Mouse (Mus musculus) forebrain, embryonic 11.5 days (tissue): ENCODE measurements around the gene Irak3. TPM values are rescaled to one million over a fixed set of nuclear protein-coding genes. Genes with fewer than 3 reads are reported as not detected.

ENCODE experiments used
- ATAC-seq: fragments of 200-750 bp; cut with Nextera tagmentation; replicated peaks from 2 replicates; pipeline ENCODE4 v1.8.0; 2017; ENCODE audit warnings: moderate TSS enrichment; ENCODE audit not compliant: low FRiP score
- DNase-seq: peaks from one replicate; pipeline ENCODE4 v3.0.0-alpha.2; 2017; ENCODE audit warnings: low spot score
- H3K27ac ChIP-seq: fragments of 300-500 bp; sonication (generic); 2 replicates; pipeline ENCODE4 v1.5.1; 2014; ENCODE audit warnings: low read depth, low read length
- H3K27me3 ChIP-seq: fragments of 300-500 bp; sonication (generic); 2 replicates; pipeline ENCODE4 v1.6.1; 2014; ENCODE audit warnings: mild to moderate bottlenecking, low read length, mixed read lengths; ENCODE audit not compliant: control insufficient read depth, insufficient read depth
- H3K36me3 ChIP-seq: fragments of 300-500 bp; sonication (generic); 2 replicates; pipeline ENCODE4 v1.6.1; 2014; ENCODE audit warnings: mild to moderate bottlenecking, low read length, moderate library complexity, mixed read lengths; ENCODE audit not compliant: control insufficient read depth, insufficient read depth
- H3K4me1 ChIP-seq: fragments of 300-500 bp; sonication (generic); replicated peaks from 2 replicates; pipeline ENCODE4 v1.6.1; 2014; ENCODE audit warnings: low read length, mixed read lengths; ENCODE audit not compliant: control insufficient read depth, insufficient read depth
- H3K4me2 ChIP-seq: fragments of 300-500 bp; sonication (generic); 2 replicates; pipeline ENCODE4 v1.6.1; 2014; ENCODE audit warnings: low read depth, mild to moderate bottlenecking, low read length, moderate library complexity, mixed read lengths; ENCODE audit not compliant: severe bottlenecking
- H3K4me3 ChIP-seq: fragments of 300-500 bp; sonication (generic); 2 replicates; pipeline ENCODE4 v1.5.1; 2014; ENCODE audit warnings: low read depth, low read length
- H3K9ac ChIP-seq: fragments of 300-500 bp; sonication (generic); 2 replicates; pipeline ENCODE4 v1.6.1; 2014; ENCODE audit warnings: low read length
- H3K9me3 ChIP-seq: fragments of 300-500 bp; sonication (generic); 2 replicates; pipeline ENCODE4 v1.6.1; 2016; ENCODE audit warnings: low read length, mixed read lengths; ENCODE audit not compliant: control insufficient read depth
- WGBS: fragments of 180-500 bp; shearing (Covaris S2); extraction: QIAGEN DNeasy Blood & Tissue Kit; methylation state at CpG from one replicate; pipeline ENCODE4 v1.1.7; 2014; 5-methylcytosine and 5-hydroxymethylcytosine counted together
- polyA plus RNA-seq: library from polyadenylated mRNA; unstranded; fragments of >200 nt; fragmentation: Nextera tagmentation; extraction: Ambion mirVana; gene quantifications from 2 replicates; pipeline ENCODE4 v1.2.1, GENCODE M21; 2014

Gene Irak3
- polyA plus RNA-seq, 1 experiment from 2014 or later: 0.49 TPM

DNA sequence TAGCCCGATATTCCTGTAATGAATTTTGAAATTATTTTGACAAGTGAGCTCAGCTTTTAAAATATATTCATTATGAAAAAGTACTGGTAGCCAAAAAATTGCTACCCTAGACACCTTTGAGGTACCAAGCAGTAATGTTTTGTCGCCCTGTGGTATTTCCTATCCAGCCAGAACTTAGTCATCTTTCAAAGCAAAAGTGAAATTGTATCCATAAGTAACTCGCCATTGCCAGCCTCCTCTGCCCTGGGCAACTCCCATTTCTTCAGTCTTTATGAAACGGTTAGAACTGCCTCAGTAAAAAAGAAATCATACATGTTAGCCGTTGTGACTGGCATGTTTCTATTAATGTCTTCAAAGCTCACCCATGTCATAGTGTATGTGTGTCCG, 7.6 kb upstream of the Irak3 start:
- WGBS: 79% methylated on average over 6 of the region's 6 CpGs
- ATAC-seq (no peak), DNase-seq (no peak)
- Histone ChIP-seq H3K36me3 (no peaks in the 10 kb centered on the region), H3K27ac (no peak overlapping the region), H3K9me3 (no peaks in the 10 kb centered on the region; the same call in 1 of the 2 replicates), H3K4me1 (no peaks in the 10 kb centered on the region), H3K27me3 (no peaks in the 10 kb centered on the region), H3K4me3 (peak overlapping the region; percentile 86), H3K4me2 (peak overlapping the region; percentile 76), H3K9ac (no peak overlapping the region)

DNA sequence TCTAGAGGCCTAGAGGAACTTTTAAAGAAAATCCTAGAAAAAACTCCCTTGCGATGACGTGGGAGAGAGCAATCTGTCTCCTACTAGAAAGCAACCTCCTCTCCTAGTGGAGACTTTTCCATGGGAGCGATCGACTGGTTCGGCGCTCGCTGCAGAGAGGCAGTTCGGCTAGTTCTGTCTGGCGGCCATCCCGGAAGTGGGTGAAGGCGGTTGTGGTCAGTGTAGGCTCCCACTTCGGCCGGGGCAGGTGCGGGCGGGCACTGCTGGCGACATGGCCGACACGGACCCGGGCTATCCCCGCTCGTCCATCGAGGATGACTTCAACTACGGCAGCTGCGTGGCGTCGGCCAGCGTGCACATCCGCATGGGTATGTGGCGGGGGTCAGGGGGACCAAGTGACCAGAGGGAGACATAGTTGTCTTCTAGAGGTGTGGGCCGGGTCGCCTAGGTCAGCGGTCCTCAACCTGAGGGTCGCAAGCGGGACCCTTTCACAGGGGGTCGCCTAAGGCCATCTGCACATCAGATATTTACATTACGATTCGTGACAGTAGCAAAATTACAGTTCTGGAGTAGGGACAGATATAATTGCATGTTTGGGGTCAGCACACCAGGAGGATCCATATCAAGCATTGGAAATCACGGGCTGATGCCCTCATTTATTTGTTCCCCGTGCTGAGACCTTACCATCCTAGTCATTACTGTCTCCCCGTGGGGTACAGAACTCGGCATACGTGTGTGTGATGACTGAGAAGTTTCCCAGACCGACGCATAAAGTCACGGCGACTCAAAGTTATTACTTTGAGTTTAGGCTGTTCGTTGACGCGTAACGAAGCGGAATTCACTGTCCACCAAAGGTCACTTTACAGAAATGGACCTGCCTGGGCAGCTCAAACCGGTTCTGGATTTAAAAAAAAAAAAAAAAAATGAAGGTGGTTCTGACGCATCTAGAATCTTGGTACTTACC, 6.9 kb upstream of the Irak3 start:
- WGBS: 6% methylated on average over 53 of the region's 53 CpGs
- Histone ChIP-seq H3K4me3 (peak overlapping the region; percentile 86), H3K9me3 (no peaks in the 10 kb centered on the region; the same call in 1 of the 2 replicates), H3K4me2 (peak overlapping the region; percentile 76), H3K36me3 (no peaks in the 10 kb centered on the region), H3K4me1 (no peaks in the 10 kb centered on the region), H3K9ac (peak overlapping the region; percentile 76), H3K27me3 (no peaks in the 10 kb centered on the region), H3K27ac (no peak overlapping the region)
- ATAC-seq (peak; percentile 91), DNase-seq (peak; percentile 93)

DNA sequence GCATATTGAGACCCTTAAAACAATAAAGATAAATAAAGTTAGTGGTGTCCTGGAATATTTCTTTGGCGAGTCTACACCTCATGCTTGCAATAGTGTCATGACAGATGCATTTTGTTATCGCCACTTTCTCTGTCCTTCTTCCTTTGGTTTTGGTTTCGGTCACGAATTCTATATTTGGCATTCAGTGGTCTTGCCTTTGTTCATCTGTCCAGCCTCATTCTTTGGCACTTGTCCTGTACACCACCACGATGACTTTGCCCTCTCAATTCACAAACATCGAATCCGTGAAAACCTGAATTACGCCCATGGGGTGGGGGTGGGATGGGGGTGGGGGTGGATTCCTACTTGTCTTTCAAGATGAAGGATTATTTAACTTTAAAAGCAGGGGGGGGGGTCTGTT, 6.1 kb upstream of the Irak3 start:
- WGBS: 90% methylated on average over 8 of the region's 8 CpGs
- H3K4me1 ChIP-seq: no peaks in the 10 kb centered on the region
- H3K27me3 ChIP-seq: no peaks in the 10 kb centered on the region
- peak; percentile 47; the same call in 1 of the 2 replicates for ATAC-seq
- H3K9ac ChIP-seq: no peak overlapping the region
- H3K9me3 ChIP-seq: no peaks in the 10 kb centered on the region; the same call in 1 of the 2 replicates
- no peak overlapping the region for H3K4me3 ChIP-seq
- no peak overlapping the region for H3K27ac ChIP-seq
- no peak for DNase-seq
- H3K4me2 ChIP-seq: no peak overlapping the region
- H3K36me3 ChIP-seq: no peaks in the 10 kb centered on the region

DNA sequence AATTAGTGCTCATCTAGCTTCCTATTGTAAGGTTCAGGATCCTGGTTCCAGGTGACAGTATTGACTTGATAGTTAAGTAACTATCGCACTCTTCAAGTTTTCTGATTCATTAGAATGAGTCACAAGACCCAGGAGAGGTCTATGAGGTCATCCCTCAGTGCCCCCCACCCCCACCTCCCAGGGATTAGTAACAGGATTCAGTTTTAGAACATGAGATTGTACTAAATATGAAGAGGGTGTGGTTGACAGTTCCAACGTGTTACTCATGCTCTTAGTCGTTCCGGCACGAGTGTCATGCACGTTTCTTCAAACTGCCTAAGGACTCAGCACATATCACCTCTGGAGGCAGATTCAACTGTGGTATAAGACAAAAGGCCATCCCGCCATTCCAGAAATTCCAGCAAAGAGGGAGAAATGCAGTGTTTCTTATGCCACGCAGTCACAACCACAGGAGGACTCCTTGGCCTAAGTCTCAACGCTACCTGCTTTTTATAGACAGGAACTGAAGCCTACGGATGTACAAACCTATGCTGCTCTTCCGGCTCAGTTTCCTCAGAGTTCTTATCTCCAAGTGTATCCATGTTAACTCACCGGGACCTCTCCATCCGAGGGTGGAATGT, 2.8 kb upstream of the Irak3 start:
- H3K36me3 ChIP-seq: no peaks in the 10 kb centered on the region
- H3K9me3 ChIP-seq: no peaks in the 10 kb centered on the region
- peaks cover 12% of the 10 kb centered on the region for H3K27me3 ChIP-seq
- peaks cover 5% of the 10 kb centered on the region; the same call in 1 of the 2 replicates for H3K4me1 ChIP-seq
- H3K9ac ChIP-seq: no peak overlapping the region
- no peak overlapping the region for H3K4me3 ChIP-seq
- no peak overlapping the region for H3K4me2 ChIP-seq
- ATAC-seq: no peak
- WGBS: 85% methylated on average over 13 of the region's 13 CpGs
- no peak overlapping the region for H3K27ac ChIP-seq
- DNase-seq: no peak

DNA sequence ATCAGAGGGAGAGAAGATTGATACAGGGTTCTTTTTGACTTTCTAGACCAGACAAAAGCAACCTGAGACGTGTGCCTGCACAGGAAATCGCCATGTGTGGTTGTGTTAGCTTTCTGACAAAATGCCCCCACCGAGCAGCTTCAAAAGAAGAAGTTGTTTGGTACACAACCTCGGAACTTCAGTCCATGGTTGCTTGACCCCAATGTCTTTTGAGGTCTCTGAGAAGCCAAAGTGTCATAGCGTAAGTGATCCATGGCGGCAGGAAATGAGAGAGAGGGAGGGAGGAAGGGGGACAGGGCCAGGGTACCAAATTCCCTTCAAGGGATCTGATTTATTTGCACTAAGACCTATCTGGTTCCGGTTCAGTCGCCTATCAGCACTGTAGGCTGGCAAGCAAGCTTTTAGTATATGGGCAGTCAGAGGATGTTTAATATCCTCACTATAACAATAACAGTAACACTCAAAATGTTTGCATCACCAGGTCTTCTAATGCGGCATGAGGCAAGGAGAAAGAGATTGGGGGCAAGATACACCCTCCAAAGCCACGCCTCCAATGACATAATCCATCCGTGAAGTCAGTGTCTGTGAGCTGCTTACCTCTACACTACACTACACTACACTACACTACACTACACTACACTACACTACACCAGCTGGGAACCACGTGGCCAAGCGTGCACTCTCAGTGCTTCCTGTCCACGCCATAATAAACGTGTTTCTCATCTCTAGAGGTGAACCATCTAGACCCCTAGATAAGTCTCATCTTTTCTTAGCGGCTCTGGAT, 729 bp upstream of the Irak3 start:
- H3K9me3 ChIP-seq: no peaks in the 10 kb centered on the region
- 73% methylated on average over 16 of the region's 16 CpGs for WGBS
- H3K4me1 ChIP-seq: peaks cover 5% of the 10 kb centered on the region; the same call in 1 of the 2 replicates
- no peak for DNase-seq
- H3K27ac ChIP-seq: no peak overlapping the region
- no peak overlapping the region for H3K4me3 ChIP-seq
- no peak overlapping the region; the same call in 1 of the 2 replicates for H3K4me2 ChIP-seq
- peaks cover 12% of the 10 kb centered on the region for H3K27me3 ChIP-seq
- H3K36me3 ChIP-seq: no peaks in the 10 kb centered on the region
- no peak overlapping the region for H3K9ac ChIP-seq
- no peak for ATAC-seq

DNA sequence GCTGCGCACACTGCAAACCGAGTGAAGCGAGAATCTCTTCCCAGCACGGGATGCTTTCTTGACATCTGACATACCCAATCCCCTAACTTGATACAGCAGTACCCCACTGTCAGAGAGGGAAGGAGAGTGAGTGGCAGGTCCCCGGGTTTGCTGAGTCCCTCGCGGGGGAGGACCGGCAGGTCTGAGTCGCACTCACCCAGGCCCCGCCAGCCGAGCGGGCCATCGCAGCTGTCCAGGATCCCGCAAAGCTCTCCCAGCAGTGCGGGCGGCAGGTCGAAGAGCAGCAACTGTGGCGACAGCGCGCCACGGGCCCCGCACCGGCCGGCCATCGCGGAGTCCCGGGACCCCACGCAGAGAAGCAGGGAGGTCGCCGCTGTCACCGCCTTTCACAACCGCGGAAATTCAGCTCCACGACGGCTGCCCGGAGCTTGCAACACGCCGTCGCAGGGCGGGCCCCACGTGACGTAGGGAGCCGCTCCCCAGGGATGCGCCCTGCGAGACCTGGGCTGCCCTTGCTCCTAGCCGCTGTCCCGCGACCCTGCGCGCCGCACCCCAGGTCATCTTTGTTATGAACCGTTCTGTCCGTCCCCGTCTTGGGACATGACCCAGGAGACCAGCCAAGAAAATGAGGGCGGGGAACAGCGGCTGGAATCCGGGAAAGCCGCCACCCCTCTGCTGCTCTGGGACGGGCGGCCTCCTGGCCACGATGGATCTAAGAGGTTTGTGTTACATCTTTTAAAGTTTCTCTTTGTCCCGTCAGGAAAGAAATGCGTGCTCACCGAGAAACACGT, 604 bp downstream of the Irak3 start, which contains the start of gene Tmbim4:
Gene Tmbim4 (plus strand): TSS at position 460 of the 791 bp plus-strand sequence.
- no peak within 1 kb of the TSS for H3K27ac ChIP-seq
- peak within 1 kb of the TSS; percentile 76 for H3K4me2 ChIP-seq
- H3K4me1 ChIP-seq: peaks cover 5% of the 10 kb centered on the region; the same call in 1 of the 2 replicates
- peak within 1 kb of the TSS; percentile 53 for H3K9ac ChIP-seq
- ATAC-seq: peak; percentile 60; the same call in 1 of the 2 replicates
- no peaks in the 10 kb centered on the region for H3K36me3 ChIP-seq
- DNase-seq: peak; percentile 75
- H3K27me3 ChIP-seq: peaks cover 12% of the 10 kb centered on the region
- H3K9me3 ChIP-seq: no peaks in the 10 kb centered on the region
- WGBS: 2% methylated on average over 65 of the region's 65 CpGs
- H3K4me3 ChIP-seq: peak within 1 kb of the TSS; percentile 46

DNA sequence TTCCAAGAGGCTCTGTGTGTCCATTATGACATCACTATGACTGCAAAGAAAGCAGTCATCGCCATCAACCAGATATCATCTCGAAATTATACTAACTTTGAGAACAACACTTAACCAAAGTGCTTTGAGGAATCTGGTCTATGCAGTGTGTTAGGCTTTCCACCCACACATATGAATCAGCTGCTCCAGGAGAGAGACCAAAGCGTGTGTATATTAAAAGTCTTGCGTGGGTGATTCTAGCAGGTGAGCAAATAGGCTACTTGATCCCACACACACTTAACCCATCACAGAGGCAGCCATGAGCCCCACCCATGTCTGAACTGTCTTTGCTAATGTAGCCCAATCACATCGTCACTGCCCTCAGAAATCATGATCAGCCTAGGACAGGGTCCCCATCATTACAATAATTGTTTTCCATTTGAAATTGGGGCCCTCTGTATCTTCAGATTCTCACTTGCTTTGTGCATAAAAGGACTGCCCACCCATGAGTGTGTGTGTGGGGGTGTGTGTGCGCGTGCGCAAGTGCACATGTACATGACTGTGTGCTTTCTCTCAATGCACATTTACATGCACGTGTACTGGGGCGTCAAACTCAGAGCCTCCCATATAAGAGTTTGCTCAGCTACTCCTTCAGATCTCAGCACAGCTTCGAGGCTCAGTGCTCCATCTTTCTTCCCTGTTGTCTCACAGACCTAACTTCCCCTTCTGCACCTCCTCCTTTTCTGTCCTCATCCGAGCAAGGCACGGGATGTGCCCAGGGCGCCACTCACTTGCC, 4.7 kb downstream of the Irak3 start:
- 81% methylated on average over 14 of the region's 14 CpGs for WGBS
- Histone ChIP-seq H3K36me3 (no peaks in the 10 kb centered on the region), H3K9me3 (no peaks in the 10 kb centered on the region), H3K27ac (no peak overlapping the region), H3K4me1 (peaks cover 5% of the 10 kb centered on the region; the same call in 1 of the 2 replicates), H3K4me2 (no peak overlapping the region), H3K27me3 (peaks cover 12% of the 10 kb centered on the region), H3K4me3 (no peak overlapping the region), H3K9ac (no peak overlapping the region)
- DNase-seq: no peak
- ATAC-seq: no peak
